Mouse (Mus musculus) cerebellum, postnatal 36 days (tissue): ENCODE data around the gene Rad51.

Source experiments
- DNase-seq, 2 experiments: peaks; one replicate each; pipeline ENCODE4 v3.0.0; 2021 to 2022; ENCODE audit warnings: mixed read lengths in 2 of 2

The Rad51 gene

DNA sequence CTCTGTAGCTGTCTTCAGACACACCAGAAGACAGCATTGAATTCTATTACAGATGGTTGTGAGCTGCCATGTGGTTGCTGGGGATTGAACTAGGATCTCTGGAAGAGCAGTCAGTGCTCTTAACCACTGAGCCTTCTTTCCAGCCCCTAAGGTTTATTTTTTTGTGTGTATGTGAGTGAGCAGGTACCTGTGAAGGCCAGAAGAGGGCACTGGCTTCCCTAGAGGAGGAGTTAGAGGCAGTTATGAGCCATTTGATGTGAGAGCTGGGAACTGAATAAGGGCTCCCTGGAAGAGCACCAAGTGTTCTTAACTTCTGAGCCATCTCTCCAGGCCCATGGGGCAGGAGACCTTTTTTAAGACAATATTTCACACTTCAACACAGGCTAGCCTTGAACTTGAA is 52.8 kb downstream of the Rad51 start:
- no peak for DNase-seq

DNA sequence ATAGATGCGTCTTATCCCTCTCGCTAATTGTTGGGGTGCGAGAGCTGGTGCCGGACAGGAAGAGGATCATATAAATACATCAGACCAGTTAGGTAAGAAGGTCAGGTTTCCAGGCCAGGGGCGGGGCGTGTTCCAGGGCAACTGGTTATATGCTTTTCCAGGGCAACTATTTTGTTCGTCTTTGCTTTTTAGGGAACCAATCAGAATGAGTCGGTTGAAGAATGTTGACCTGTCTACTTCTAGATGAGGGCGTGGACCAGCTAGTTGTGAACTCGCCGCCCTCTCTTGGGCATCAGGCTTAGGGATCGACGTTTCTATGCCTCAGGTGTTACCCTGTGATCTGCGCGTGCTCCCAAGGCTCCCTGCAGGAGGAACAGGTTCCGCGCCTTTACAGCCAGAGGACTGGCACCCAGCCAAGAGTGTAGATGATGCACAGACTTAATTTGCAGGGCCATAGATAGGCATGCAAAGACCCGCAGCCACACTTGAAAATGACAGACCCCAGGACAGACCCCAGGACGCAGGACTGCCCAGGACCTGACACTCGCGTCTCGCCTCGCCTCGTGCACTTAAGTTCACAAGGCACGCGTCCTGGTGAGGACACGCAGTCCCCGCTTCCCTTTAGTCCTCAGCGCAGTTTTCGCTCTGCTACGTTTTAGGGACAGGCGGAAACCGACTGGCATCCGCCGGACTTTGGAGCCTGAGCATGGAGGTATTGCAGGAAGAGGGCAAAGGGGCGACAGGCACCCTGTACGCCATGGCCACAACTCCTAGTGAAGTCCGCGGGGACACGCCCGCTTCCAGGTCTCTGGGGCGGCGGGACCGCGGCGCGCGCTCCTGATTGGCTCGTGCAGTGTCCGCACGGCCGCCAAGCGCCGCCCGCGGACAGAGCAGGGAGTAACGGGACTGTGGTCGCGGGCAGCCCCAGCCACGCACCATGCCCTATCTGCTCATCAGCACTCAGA is 54.6 kb downstream of the Rad51 start, which contains the start of gene Gchfr:
Gene Gchfr (plus strand): TSS at position 873 of the 965 bp plus-strand sequence.
- DNase-seq, result peak; percentile 39 to 54

DNA sequence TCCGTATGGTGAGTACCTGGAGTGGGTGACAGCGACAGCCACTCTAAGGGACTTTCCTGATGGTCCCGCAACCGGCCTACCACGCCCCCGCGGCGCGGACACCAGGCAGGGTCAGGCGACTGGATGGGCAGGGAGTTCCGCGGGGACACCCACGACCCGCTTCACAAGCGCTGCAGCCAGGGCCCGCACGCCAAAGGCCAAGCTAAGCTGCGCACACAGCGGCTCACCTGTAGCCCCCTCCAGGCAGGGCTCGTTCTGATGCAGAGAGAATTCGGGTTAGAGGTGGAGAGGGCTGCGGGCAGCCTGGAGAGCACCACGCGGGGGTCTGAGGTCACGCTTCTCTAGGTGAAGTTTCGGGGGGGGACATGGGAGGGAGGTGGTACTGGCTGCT is 55.3 kb downstream of the Rad51 start:
- DNase-seq, result no peak

DNA sequence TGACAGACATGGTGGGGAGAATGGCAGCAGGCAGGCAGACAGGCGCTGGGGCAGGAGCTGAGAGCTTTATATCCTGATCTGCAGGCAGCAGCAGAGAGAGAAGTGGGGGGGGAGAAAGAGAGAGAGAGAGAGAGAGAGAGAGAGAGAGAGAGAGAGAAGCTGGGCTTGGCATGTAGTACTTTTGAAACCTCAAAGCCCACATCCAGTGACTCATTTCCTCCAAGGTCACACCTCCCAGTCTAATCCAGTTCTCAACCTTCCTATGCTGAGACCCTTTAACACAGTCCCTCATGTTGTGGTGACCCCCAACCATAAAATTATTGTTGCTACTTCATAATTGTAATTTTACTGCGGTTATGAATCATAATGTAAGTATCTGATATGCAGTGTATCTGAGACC is 57.7 kb downstream of the Rad51 start:
- DNase-seq, result no peak

GRCm38 (mm10) chr2:119171574-119171973 is 59.0 kb downstream of the Rad51 start:
- no peak for DNase-seq

- no peak for DNase-seq
Observed at GRCm38 (mm10) chr2:119172446-119172845, 59.9 kb downstream of the Rad51 start.

- no peak for DNase-seq
Observed at GRCm38 (mm10) chr2:119172862-119173576, 60.4 kb downstream of the Rad51 start.

GRCm38 (mm10) chr2:119173991-119174651 is 61.5 kb downstream of the Rad51 start, which contains the start of gene Gm14137:
Gene Gm14137 (plus strand): TSS chr2:119174509.
- no peak for DNase-seq

DNA sequence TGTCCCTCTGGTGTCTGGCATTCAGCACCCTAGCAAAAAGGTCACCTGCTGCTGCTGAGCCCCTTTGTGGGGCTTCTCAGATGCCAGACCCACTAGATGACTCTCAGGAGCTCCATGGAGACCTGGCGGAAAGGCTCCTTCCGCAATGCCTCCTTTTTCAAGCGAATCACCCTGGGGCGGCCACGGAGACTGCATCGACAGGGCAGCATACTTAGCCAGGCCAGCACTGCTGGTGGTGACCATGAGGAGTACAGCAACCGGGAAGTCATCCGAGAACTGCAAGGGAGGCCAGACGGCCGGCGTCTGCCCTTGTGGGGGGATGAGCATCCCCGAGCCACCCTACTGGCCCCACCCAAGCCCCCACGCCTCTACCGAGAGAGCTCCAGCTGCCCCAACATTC is 62.3 kb downstream of the Rad51 start:
- DNase-seq, result no peak

- DNase-seq, result no peak
Observed at GRCm38 (mm10) chr2:119175614-119176013, 63.0 kb downstream of the Rad51 start.

GRCm38 (mm10) chr2:119176761-119177160 is 64.2 kb downstream of the Rad51 start:
- no peak for DNase-seq

GRCm38 (mm10) chr2:119177384-119177939 is 64.9 kb downstream of the Rad51 start:
- no peak for DNase-seq

DNA sequence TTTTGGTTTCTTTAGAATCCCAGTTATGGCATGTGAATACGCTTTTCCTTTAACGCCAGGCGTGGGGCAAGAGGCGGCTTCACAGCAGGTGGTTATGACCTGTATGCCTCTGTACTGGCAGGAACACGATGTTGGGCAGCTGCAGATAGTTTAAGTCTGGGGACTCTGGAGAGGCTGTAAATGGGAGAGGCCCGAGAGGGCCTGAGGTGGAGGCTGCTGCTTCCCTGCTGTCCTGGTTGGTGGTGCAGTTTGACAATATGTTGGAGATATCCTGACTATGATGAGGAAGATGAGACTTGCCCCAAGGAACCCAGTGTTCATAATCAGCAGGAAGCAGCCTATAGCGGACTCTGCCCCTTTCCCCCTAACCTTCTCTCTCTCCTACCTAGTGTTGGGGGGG is 70.3 kb downstream of the Rad51 start:
- no peak for DNase-seq

DNA sequence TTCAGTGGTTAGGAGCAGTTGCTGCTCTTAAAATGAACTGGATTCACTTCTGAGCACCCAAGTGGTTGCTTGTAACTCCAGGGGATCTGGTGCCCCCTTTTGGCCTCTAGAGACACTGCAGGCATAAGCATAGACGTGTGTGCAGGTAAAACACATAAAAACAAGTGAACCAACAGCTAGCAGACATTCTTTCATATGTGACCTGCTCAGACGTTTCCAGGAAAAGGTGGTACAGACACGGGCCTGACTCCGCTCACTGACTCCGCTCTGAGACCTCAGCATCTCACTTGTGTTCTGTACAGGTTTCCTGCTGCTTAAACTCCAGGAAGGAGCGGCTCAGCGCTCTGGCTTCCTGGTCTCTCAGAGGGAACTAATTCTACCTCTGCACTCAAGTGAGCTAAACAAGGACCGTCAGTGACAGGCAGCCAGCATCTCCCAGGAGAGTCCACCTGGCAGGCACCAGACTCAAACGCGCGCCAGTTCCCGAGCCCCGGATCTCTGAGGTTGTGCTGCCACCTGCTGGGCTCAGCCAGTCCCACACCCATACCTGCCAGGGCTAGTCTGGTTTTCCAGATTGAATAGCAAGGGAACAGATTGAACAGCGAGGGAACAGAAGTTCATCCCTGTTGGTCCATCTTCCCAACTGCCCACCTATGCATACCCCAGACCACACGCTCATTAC is 76.6 kb downstream of the Rad51 start:
- peak; percentile 92 to 94 for DNase-seq

GRCm38 (mm10) chr2:119190969-119191368 is 78.4 kb downstream of the Rad51 start:
- no peak for DNase-seq

DNA sequence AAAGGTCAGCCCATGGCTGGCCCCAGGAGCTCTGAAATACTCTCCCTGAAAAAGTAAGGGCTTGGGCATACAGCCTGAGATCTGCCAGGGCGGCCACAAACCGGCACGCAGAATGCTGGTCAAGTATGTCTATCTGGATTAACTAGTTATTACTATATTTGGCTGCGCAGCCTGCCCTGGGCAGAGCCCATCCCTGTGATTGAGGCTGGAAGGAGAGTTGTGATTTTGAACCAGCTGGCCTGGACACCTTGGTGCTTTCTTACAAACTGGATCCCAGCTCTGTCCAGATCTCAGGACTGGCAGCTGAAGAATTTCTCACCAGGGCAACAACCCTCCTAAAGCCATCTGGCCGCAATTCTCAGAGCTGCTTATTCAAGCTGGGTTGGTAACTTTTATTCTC is 81.5 kb downstream of the Rad51 start:
- no peak for DNase-seq

- DNase-seq, result no peak
Observed at GRCm38 (mm10) chr2:119196316-119197108, 83.9 kb downstream of the Rad51 start.
